Comparison of ENCODE assay signal across 10 mouse cellular contexts in genomic region chr3:149184136-149184551, GRCm38 (mm10).
DNase-seq lines count a peak whose midpoint lies in the region; ATAC-seq lines count a peak whose summit lies in the region.
"Had no signal": no experiment of that assay in that cellular context is flagged by ENCODE, and none has a peak within 500 bp of the region (broad histone marks: within the 10 kb centered on the region; RNA-seq: fewer than 3 reads in every experiment).

No protein-coding gene starts in this region.

- H3K9me3 ChIP-seq in heart, embryonic 10.5 days: no peaks in the 10 kb centered on the region
- H3K9me3 ChIP-seq in intestine, embryonic 14.5 days (ENCODE audit: control insufficient read depth, low read length): no peaks in the 10 kb centered on the region
- no peaks in the 10 kb centered on the region for H3K9me3 ChIP-seq in midbrain, embryonic 11.5 days (ENCODE audit: control insufficient read depth, low read length)

- no peaks in the 10 kb centered on the region for H3K27me3 ChIP-seq in heart, embryonic 10.5 days (ENCODE audit: insufficient read depth, poor library complexity, severe bottlenecking)
- no peaks in the 10 kb centered on the region for H3K27me3 ChIP-seq in intestine, embryonic 14.5 days (replicated peaks; ENCODE audit: control insufficient read depth, insufficient read depth, low read length)
- no peaks in the 10 kb centered on the region for H3K27me3 ChIP-seq in midbrain, embryonic 11.5 days (ENCODE audit: control insufficient read depth, insufficient read depth, low read length)

- WGBS in heart, embryonic 10.5 days: 11% methylated on average over 12 of the region's 12 CpGs
- WGBS in intestine, embryonic 14.5 days: 13% methylated on average over 12 of the region's 12 CpGs
- WGBS in midbrain, embryonic 11.5 days: 26% methylated on average over 12 of the region's 12 CpGs

- no peak for DNase-seq in heart, embryonic 10.5 days (ENCODE audit: low spot score)
- no peak for DNase-seq in heart, postnatal 25 days (ENCODE audit: low spot score)
- DNase-seq in embryo, embryonic 11 days: peak; percentile 78
- peak; percentile 70 for DNase-seq in intestine, embryonic 14.5 days (ENCODE audit: low spot score)
- DNase-seq in midbrain, embryonic 11.5 days (ENCODE audit: low spot score, missing footprints): peak; percentile 90
- DNase-seq in cerebellum, postnatal 4 days (ENCODE audit: low spot score in 2 of 2): no peak
- no peak for DNase-seq in adipocyte (ENCODE audit: low spot score)
- no peak for DNase-seq in cerebellum, adult 18-20 months

- intact Hi-C loops in heart, postnatal 25 days (cut with DNase I): no loop called here

- no peak overlapping the region for H3K9ac ChIP-seq in intestine, embryonic 14.5 days (ENCODE audit: low read length)
- no peak overlapping the region for H3K9ac ChIP-seq in midbrain, embryonic 11.5 days (ENCODE audit: low read length)

- H3K4me2 ChIP-seq in intestine, embryonic 14.5 days (ENCODE audit: low read length): peak overlapping the region; percentile 40
- H3K4me2 ChIP-seq in midbrain, embryonic 11.5 days: no peak overlapping the region

- no peak for ATAC-seq in intestine, embryonic 14.5 days (replicated peaks; ENCODE audit: low FRiP score, low TSS enrichment, low read depth)
- peak; percentile 58 for ATAC-seq in midbrain, embryonic 11.5 days (ENCODE audit: low FRiP score)

- peak overlapping the region; percentile 75 for H3K27ac ChIP-seq in heart, embryonic 10.5 days
- H3K27ac ChIP-seq in intestine, embryonic 14.5 days (ENCODE audit: low read depth): peak overlapping the region; percentile 51; the same call in 1 of the 2 replicates
- no peak overlapping the region for H3K27ac ChIP-seq in midbrain, embryonic 11.5 days (ENCODE audit: low read depth, low read length)
- H3K27ac ChIP-seq: layer of hippocampus, adult 2 months had no signal

- H3K4me3 ChIP-seq in heart, embryonic 10.5 days: peak overlapping the region; percentile 41
- H3K4me3 ChIP-seq in intestine, embryonic 14.5 days (ENCODE audit: low read depth, low read length): 0 out of 2 replicates have a peak overlapping the region, but pooled peaks have one; percentile 1
- no peak overlapping the region for H3K4me3 ChIP-seq in midbrain, embryonic 11.5 days (ENCODE audit: low read depth, low read length)
- H3K4me3 ChIP-seq: erythroblast, embryonic 14.5 days; layer of hippocampus, adult 2 months had no signal

- H3K4me1 ChIP-seq in heart, embryonic 10.5 days: peaks cover 11% of the 10 kb centered on the region
- H3K4me1 ChIP-seq in intestine, embryonic 14.5 days (replicated peaks; ENCODE audit: control insufficient read depth, insufficient read depth, low read length): peaks cover 18% of the 10 kb centered on the region
- H3K4me1 ChIP-seq in midbrain, embryonic 11.5 days (ENCODE audit: control insufficient read depth, insufficient read depth, low read length): 0 out of 2 replicates have a peak, but pooled peaks cover 3% of the 10 kb centered on the region

- H3K36me3 ChIP-seq in heart, embryonic 10.5 days: no peaks in the 10 kb centered on the region
- H3K36me3 ChIP-seq in intestine, embryonic 14.5 days (ENCODE audit: control insufficient read depth, insufficient read depth, low read length): no peaks in the 10 kb centered on the region
- no peaks in the 10 kb centered on the region for H3K36me3 ChIP-seq in midbrain, embryonic 11.5 days (ENCODE audit: control insufficient read depth, insufficient read depth, low read length)

Comparison
In these comparisons a context has a peak if more than half of its experiments do, and no peak if none do; other contexts are left out.
1. DNase-seq: peak in embryo, embryonic 11 days (single experiment), intestine, embryonic 14.5 days (single experiment) and midbrain, embryonic 11.5 days (single experiment); none in heart, embryonic 10.5 days (single experiment), heart, postnatal 25 days (single experiment), cerebellum, postnatal 4 days (0 of 2), adipocyte (single experiment) and cerebellum, adult 18-20 months (0 of 2).